Mouse (Mus musculus): ENCODE data around the gene Il16.
"Not testable (repeated sequence)": the region's sequence is repeated elsewhere in the genome, so short reads cannot be mapped to it uniquely, and the experiment has no call there.

Gene Il16

DNA sequence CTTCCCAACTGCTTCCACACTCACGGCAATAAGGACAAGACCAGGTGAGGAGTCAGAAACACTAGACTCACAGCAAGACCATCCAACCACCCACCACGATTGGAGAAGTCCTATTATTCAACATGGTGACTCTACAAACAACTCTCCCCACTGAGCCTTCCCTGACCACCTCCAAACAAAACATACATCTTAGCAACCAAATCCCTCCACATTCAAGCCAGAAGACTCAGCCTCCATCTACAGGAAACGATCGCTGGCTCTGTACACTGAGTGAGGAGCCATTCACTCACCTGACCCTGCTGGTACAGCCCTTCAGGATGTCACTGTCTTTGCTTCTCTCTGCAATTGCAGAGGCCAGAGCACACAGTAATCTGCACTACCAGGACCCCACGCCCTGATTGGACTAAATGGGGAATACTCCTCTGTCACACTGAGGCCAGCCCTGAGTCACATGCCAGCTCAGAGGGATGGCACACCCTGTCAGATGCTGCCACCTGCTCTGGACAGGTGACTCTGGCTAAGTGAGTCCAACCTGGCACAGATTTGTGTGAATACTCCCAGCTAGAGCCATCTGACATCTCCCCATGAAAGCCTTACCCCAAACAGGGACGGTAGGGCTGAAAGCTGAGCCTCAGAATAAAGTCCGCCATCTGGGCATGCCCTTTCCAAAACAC lies 10.3 kb downstream of the Il16 start:
- no peak for DNase-seq

DNA sequence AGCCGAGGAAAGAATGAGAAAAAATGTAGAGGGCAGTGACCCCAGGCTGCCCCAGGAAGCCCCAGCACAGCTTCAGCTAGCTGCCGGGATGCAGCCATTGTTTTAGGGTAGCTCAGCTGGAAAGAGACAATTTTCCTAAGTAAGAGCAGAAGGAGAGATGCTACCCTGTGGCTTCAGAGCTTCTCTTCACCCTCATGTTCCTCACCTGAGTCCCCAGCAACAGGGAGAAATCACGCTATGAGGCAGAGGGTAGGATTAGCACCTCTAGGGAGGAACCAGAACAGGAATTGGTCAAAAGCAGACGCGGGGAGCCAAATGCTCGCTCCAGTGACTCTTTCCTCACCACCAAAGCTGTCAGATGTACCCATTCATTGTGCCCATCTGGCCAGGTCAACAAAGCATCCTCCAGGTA lies 10.8 kb downstream of the Il16 start:
- DNase-seq = no peak

DNA sequence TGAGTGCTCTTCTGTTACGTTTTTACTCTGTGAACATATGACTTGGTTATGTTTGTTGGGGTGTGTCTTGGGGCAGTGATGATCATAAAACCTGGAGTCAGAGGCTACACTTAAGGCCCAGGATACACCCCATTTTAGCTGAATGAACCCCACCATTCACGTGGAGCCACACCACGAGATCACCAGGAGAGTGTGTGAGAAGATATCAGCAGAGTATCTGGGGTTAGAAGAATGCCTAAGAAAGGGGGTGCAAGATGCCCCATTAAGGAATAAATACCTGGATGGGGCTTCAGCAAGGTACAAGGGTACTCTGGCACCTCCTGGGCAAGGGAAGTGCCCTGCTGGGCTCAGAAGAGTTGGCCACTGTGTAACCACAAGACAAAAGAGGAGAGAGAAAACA lies 11.3 kb downstream of the Il16 start:
- DNase-seq = no peak

DNA sequence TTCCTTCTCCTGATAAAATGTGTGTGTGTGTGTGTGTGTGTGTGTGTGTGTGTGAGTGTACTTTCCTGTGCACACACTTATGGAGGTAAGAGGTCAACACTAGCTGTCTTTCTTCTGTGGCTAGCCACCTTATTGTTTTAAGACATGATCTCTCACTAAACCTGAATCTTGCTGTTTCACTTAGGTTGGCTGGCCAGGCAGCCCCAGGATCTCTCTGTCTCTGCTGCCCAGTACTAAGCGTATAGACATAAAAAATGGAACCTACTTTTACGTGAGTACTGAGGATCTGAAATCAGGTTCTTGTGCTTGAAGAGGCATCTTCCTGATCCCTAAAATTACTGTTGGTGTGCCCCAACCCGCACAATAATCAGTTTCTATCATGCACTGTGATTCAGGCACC lies 12.7 kb downstream of the Il16 start:
- DNase-seq = no peak

DNA sequence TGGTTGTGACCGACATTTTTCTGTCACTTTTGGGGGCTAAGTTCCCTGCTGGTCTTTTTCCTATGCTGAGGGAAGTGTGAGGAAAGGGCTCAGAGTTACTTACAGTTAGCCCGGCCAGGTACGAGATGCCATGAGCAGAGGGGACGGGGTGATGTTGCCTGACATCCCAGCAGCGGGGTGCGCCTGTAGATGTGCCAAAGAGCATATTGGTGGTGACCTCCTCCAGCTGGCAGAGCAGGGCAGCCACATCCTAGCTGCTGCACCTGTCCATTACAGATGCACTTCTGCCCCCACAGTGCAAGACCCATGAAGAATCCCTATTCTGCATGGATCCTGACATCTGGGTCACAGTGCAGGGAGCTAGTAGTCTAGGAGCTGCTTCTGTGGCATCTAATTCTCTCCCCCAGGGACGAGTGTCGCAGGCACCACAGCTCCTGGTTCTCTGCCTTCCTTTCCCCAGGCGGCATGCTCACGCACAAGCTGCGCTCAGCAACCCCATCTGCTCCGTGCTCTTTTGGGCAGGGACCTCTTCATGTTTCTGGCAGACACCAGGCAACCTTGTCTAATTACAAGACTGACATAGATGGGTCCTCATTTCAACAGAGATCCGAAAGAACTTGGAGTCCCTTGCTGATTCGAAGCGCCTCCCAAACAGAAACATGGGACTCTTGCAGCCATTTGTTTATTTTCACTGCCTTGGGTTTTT lies 13.4 kb downstream of the Il16 start:
- DNase-seq = no peak

DNA sequence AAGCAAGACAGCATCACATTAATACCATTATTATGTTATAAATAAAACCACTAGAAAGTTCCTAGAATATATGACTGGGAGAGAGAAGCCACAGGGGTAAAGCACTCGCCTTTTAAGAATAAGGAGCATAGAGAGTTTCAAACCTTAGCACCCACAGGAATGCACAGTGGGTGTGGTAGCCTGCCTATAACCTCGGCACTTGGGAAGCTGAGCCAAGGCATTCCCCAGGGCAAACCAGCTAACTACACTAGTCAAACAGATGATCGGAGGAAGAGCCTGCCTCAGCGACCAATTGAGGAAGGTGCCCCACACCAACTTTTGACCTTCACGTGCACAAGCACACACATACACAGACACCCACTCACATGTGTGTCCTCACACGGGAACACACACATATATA lies 14.2 kb downstream of the Il16 start:
- no peak for DNase-seq

DNA sequence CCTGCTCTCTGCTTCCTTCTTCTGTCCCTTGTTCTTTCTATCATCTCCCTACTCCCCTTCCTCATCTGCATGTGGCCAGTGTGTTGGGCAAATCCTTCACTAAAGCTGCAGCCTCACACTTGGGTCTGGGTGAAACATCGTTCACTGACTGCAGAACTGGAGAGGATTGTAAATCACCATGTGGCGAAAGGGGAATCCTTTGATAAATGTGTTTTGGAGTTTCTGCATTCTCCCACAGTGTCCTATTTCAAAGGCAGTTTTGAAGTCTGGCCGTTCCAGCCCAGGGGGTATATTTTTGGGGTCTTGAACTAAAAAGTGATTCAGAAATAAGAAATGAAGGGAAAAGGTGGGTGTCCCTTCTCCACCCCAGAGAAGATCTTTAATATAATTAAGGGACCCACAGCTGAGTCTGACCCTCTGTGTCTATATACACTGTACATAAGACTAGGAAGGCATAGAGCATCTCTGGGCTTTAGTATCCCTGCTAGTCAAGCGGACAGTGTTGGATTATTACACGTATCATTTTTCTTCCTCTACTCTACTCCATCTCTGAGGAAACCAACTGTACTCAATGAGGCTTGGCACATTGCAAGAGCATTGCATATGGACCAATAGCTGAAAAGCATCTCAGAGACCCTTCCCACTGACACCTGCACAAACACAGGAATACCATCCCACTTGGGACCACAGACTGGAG lies 18.4 kb downstream of the Il16 start:
- no peak for DNase-seq

DNA sequence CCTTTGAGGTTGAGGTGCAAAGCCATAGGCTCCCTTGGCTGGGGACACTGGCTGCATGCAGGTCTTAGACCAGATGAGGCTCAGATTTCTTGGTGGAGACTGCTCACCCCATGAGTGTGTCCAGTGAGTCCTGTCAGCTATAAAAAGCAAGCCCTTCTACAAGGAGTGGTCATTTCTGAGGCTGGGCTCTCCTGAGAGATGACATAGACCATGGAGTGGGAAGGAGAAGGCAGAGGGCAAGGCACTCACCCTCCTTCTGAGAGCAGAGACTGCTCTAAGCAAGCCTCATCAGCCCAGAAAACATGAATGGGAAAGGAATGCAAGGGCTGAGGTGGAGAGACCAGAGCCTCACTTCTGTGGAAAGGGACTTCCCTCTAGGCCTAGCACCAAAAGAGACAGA lies 19.7 kb downstream of the Il16 start:
- no peak for DNase-seq

DNA sequence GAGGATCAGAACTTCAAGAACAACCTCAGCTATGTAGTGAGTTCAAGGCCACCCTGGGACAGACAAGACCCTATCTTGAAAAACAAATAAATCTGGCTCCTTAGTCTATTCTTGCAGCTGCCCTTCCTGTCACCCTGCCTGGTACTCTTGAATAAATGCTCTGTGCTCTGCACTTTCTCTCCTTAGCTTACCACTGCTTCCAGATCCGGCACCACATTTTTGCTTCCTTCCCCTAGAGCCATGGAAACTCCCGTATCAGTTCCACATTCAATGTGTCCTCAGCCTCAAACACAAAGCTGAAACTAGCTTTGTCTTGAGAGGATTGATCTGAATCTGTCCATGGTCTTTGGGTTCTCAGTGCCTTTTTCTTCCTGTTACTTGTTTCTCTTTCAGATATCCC lies 21.0 kb downstream of the Il16 start:
- no peak for DNase-seq

DNA sequence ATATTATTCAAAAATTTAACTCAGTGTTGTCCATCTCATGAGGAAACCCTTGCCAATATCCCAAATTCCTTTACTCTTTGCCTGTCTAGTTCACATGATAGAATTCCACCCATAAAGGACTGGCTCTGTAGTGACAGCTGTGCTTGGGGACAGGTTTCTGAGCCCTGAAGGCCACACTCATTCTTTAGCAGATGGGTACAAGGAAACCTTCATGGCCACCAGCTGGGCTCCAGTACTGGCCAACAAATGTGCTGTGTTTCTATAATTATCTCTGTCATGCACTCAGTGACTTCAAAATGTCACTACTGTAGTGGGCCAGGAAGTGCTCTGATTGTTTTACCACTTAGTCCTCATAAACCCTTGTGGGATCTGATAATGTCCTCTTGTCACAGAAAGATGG lies 21.6 kb downstream of the Il16 start:
- DNase-seq = no peak

DNA sequence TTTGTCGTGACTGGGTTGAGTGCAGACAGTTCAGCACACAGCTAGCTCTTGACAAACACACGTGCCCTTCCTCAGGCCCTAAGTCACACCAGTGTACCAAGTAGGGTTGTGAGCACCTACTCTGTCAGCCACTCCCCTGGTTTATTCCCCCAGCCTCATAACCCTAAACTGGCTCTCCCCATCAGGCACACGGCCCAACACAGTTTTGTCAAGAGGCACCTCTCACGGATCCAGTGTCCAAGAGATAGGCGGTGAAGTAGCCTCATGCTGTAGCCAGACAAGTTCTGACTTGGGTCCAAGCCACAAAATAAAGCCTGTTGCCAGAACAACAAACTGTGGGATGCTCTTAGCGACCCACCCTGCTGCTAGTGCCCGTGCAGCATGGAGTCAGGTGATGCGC lies 22.3 kb downstream of the Il16 start:
- DNase-seq = no peak

DNA sequence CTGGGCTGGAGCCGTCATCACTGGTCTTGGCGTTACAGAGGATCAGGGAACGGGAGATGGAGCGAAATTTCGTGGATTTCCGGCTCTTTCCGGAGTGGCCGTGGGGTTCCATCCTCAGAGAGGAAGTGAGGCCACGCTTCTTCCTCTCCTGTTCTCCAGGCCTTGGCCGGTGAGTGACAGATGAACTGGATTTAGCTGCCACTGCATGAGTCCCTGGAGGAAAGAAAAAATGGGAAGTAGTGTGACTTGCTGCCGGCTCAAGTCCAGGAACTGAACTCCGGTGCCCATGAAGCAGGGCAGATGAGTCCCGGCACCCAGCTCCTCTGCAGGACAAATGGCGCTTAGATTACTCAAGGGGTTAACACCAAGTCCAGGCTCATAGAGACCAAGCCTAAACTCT lies 23.0 kb downstream of the Il16 start:
- no peak for DNase-seq

DNA sequence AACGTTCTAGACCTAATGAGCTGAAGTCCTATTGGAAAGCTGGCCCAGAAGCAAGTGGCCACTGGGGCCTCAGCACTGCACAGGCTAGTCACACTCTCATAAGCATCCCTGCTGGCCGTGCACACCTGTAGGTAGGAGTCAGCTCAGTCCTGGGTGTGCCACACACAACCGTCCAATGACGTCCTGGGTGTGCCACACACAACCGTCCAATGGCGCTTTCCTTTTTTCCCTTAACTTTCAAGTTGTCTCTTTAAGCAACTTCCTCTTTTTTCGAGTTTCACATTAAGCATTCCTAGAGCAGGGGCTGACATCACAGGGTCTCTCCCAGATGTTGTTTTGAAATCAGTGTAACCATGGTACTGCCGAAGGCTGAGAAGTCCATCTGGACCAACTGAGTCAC lies 25.3 kb downstream of the Il16 start:
- DNase-seq = no peak

DNA sequence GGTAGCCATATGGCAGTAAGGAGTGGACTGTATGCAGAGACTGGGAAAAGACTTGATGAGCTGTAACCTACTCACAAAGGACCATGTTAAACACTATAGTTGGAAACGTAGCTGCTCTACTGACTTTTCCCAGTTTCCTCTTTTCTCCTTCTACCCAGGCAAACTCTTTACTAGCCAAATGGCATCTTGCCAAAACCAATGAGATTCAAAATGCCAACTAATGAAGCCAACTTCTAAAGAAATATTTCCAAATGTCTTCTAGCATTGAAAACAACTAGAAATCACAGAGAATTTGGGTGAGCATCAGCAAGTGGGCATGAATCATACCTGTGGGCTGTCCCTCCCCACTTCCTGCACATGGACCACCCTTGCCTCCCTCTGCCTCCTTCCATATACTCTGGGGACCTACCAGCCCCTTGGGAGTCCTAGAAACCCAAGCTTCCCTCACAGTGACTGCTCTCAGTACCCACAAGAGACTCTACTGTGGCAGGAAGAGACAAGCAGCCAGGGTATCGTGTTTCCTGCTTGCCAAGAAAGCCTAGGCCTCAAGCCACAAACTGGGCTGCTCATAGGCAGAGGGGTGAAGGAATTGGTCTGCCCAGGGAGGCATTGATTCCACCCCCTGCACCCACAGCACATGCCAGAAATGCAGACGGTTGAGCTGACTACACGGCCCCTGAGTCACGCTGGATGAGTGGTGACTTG lies 28.4 kb downstream of the Il16 start:
- DNase-seq = no peak

DNA sequence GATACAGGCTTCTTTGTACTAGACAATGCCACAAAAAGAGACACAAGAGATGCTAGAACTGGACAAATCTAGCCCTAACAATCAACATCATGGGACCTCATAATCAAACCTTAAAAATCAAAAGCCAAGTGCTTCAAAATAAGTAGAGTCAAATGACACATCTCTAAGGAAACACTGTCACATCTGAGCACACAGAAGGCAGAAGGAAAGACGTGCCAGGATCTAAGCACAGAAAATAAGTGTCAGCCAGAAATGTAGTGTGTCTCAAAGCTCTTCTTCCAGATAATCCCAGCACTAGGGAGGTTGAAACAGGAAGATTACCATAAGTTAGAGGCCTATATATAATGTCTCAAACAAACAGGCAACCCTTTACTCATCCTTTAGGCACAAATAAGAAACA lies 31.9 kb downstream of the Il16 start:
- no peak for DNase-seq

DNA sequence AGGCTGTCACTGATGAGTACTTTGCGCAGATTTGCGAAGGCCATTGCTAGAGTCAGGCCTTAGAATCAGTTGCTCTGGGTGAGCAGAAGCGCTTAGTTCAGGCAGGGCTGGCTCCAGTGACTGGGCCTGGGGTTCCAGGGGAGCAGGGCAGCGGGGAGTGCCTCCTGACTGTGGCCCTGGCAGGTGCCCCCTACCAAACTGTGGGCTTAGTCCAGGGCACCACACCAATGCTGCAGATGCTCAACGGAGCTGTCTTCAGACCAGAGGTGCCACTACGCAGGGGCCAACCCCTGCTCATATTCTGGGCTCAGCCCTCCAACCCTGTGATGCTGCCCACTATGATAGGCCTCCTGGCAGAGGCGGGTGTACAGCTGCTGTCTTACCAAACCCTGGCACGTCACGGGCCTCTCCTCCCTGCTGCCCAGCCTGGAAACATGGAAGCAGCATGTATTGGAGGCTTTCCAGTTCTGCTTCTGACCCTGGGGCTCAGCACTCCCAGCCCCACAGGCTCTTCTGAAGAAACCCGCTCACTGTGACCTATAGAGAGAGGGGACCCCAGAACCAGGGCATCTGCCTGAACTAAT lies 33.8 kb downstream of the Il16 start:
- not testable (repeated sequence) for DNase-seq

DNA sequence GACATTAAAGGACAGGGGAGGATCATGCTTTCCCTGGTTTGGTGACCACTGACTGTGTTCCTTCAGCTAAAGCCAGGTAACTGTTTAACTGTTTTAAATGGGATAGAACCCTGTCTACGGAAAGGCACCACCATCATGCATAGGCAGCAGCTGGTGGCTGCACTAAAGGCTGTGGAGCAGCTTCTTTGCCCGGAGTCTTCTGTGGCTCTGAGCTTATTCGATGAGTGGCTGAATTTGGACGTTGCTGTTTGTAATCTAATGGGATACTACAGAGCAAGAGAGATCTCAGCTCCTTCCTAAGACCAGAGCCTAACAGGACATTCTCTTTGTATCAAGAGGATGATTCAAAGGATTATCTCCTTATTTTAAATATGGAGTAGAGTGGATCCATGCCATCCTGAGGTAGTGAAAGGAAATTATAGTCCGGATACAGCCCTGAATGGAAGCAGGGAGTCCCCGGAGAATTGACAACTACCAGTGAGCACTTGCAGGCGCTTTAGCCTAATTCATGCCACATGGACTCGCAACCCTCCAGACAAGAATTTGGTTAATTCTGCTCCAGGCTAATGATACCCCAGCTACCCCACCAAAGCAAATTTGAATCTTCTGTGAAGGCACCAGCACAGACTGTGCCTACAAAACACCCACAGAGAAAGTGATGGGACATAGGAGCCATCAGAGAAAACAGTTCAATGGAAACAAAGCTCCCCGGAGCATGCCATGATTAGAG lies 42.3 kb downstream of the Il16 start:
- no peak for DNase-seq

DNA sequence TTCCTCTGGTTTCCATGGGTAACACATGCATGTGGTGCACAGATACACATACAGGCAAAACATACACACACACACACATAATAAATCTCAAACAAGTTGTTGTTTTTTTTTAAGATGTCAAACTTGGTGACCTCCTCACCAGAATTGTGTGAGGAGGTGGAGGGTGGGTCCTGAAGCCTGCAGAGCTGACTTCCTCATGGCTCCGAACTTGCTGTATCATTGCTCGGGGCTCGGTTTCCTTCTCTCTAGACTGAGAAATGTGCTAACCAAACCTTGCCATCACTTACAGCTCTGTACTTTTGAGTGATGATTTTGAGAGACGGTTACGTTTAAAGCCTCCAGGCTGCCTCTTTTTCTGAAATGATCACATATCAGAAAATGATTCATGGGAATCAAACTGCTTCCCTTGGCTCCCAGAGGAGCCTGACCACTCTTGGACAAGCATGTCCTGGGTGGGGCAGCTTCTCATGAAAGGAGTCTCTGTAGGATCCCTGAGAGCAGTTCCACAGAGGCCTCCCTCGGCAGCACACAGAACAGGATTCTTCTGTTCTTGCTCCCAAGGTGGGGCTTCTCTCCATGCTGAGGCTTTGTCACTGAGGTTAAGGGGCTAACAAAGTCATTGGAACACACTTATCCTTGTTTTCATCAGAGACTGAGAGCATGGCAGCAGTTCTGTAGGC lies 46.3 kb downstream of the Il16 start:
- no peak for DNase-seq

DNA sequence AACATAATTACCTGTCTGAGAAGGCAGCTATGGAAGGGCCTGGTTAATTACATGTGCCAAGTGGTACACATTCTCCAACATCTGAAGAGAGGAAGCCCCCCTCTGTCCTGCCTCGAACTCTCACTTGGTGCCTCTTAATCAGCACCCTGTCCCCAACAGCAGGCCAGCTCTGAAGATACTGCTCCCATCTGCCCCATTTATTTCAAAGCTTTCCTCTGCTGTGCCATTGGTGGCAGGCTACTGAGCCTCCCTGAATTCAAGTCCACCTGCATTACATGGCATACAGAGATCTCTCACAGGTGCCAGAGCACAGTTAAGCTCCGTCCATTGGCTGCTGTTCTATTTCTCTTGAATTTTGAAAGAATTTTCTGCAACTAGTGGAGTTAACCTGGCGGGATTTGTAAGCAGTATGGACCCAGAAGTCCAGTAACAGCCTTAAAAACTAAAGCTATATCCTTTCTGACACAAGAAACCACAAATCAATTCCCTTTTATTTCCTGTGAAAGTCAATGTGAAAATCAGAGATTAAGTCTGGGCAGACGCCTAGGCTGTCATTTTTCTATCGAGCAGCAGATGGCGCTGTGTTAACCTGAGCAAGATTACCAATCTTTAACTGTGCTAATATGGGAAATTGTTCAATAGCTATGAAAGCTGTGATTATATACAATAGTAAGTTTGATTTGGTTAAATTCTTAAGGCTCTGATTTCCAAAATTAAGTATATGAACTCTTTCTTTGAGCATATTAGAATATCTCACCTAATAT lies 49.9 kb downstream of the Il16 start:
- peak; percentile 6 for DNase-seq

DNA sequence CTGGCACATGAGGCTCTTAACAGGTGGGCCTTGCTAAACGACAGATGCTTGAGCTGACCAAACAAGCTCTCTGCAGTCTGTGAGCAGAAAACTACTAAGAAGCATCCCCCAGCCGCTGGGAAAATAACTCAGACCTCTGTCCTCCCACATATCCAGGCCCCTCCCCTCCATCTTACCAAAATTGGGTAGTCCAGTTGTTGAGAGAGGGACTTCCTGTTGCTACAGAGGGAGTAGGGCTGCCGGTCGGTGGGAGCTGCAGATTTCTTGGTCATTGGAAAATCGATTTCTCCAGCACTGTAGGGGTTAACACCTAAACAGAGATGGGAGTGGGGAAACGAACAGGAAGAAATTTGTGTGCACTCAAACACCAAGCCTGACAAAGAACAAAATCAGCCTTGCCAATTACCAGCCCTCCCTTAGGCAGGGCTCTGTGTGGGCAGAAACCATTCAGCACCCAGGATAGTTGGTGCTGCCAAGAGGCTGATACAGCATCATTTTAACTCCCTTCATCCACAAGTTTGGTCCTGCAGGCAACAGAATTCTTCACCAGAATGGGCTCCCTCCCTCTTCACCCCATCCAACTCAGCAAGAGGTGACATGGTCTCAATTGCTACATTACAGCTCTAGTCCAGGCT lies 62.8 kb downstream of the Il16 start:
- no peak for DNase-seq

DNA sequence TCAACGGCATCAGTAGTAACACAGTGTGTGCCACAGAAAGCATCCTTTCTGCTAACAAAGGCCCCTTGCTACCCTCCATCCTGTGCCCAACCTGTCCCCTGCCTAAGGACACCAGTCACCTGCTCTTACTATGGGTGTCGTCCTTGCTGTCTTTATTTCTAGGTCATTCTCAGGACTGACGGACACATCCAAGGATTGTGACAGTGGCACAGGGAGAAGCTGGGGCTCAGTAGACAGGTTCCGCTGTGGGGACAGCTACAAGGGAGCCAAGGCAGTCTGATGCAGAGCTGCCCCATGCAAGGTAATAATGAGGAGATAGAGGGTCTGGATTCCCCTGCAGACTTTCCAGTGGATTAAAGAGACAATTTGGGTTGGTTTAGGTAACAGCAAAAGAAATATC lies 67.0 kb downstream of the Il16 start:
- DNase-seq = no peak

Data from thymus, postnatal 25 days (tissue).